Mouse (Mus musculus): ENCODE results near the gene Dusp16. TPM values are rescaled to one million over a fixed set of nuclear protein-coding genes. Genes with fewer than 3 reads are reported as not detected.
"Not testable (repeated sequence)": the region's sequence is repeated elsewhere in the genome, so short reads cannot be mapped to it uniquely, and the experiment has no call there.

Gene Dusp16
- polyA plus RNA-seq, 1 experiment from 2014 or later: 11.0 TPM

GRCm38 (mm10) chr6:134677504-134677903 lies 114.9 kb downstream of the Dusp16 start:
- H3K27ac ChIP-seq: no peak overlapping the region
- H3K9me3 ChIP-seq: no peaks in the 10 kb centered on the region
- WGBS: 76% methylated on average over 4 of the region's 4 CpGs
- no peak overlapping the region for H3K9ac ChIP-seq
- no peaks in the 10 kb centered on the region for H3K27me3 ChIP-seq (replicated peaks)
- H3K4me2 ChIP-seq (replicated peaks): no peak overlapping the region
- no peaks in the 10 kb centered on the region for H3K36me3 ChIP-seq
- H3K4me3 ChIP-seq: no peak overlapping the region
- ATAC-seq (ENCODE audit: low FRiP score, low read depth): no peak
- no peaks in the 10 kb centered on the region for H3K4me1 ChIP-seq

GRCm38 (mm10) chr6:134673712-134674111 lies 118.7 kb downstream of the Dusp16 start:
- 87% methylated on average over 8 of the region's 8 CpGs for WGBS
- H3K27me3 ChIP-seq (replicated peaks); ATAC-seq (ENCODE audit: low FRiP score, low read depth); H3K9me3 ChIP-seq; H3K36me3 ChIP-seq; H3K4me1 ChIP-seq; H3K4me3 ChIP-seq; H3K27ac ChIP-seq; H3K9ac ChIP-seq; H3K4me2 ChIP-seq (replicated peaks): not testable (repeated sequence)

- 0 out of 2 replicates have a peak, but pooled peaks cover 5% of the 10 kb centered on the region for H3K4me1 ChIP-seq
- H3K4me3 ChIP-seq: no peak overlapping the region
- H3K4me2 ChIP-seq (replicated peaks): no peak overlapping the region
- H3K27ac ChIP-seq: no peak overlapping the region
- no peak overlapping the region for H3K9ac ChIP-seq
- 66% methylated on average over 4 of the region's 4 CpGs for WGBS
- no peaks in the 10 kb centered on the region for H3K9me3 ChIP-seq
- no peaks in the 10 kb centered on the region for H3K36me3 ChIP-seq
- H3K27me3 ChIP-seq (replicated peaks): no peaks in the 10 kb centered on the region
- no peak for ATAC-seq (ENCODE audit: low FRiP score, low read depth)
These were observed 121.5 kb downstream of the Dusp16 start for GRCm38 (mm10) chr6:134670881-134671411.

- 0 out of 2 replicates have a peak, but pooled peaks cover 5% of the 10 kb centered on the region for H3K4me1 ChIP-seq
- H3K9me3 ChIP-seq: no peaks in the 10 kb centered on the region
- H3K27me3 ChIP-seq (replicated peaks): no peaks in the 10 kb centered on the region
- no peaks in the 10 kb centered on the region for H3K36me3 ChIP-seq
- ATAC-seq (ENCODE audit: low FRiP score, low read depth): no peak
- WGBS: 82% methylated on average over 6 of the region's 6 CpGs
- no peak overlapping the region for H3K4me2 ChIP-seq (replicated peaks)
- no peak overlapping the region for H3K27ac ChIP-seq
- no peak overlapping the region for H3K4me3 ChIP-seq
- no peak overlapping the region for H3K9ac ChIP-seq
These were observed 123.1 kb downstream of the Dusp16 start for GRCm38 (mm10) chr6:134669179-134669865.

GRCm38 (mm10) chr6:134668519-134668918 lies 123.9 kb downstream of the Dusp16 start:
- 70% methylated on average over 2 of the region's 2 CpGs for WGBS
- 0 out of 2 replicates have a peak, but pooled peaks cover 5% of the 10 kb centered on the region for H3K4me1 ChIP-seq
- no peak overlapping the region for H3K27ac ChIP-seq
- H3K9me3 ChIP-seq: no peaks in the 10 kb centered on the region
- no peak overlapping the region for H3K4me3 ChIP-seq
- no peak overlapping the region for H3K4me2 ChIP-seq (replicated peaks)
- ATAC-seq (ENCODE audit: low FRiP score, low read depth): no peak
- H3K36me3 ChIP-seq: no peaks in the 10 kb centered on the region
- H3K27me3 ChIP-seq (replicated peaks): no peaks in the 10 kb centered on the region
- H3K9ac ChIP-seq: no peak overlapping the region

- no peak overlapping the region for H3K27ac ChIP-seq
- WGBS: 89% methylated on average over 9 of the region's 9 CpGs
- ATAC-seq (ENCODE audit: low FRiP score, low read depth): no peak
- H3K9ac ChIP-seq: no peak overlapping the region
- H3K9me3 ChIP-seq: no peaks in the 10 kb centered on the region
- H3K4me1 ChIP-seq: no peaks in the 10 kb centered on the region
- H3K4me2 ChIP-seq (replicated peaks): no peak overlapping the region
- no peak overlapping the region for H3K4me3 ChIP-seq
- H3K27me3 ChIP-seq (replicated peaks): no peaks in the 10 kb centered on the region
- H3K36me3 ChIP-seq: no peaks in the 10 kb centered on the region
These were observed 126.6 kb downstream of the Dusp16 start for GRCm38 (mm10) chr6:134665817-134666216.

Other genes starting within 250 kb of the Dusp16 start
- 29.0 and 29.7 TPM in 2 replicates for gene Lrp6, start 225.7 kb downstream of the Dusp16 start, polyA plus RNA-seq (2016; fragmentation: Nextera tagmentation; extraction: Ambion mirVana)
- 1.2 TPM in 2 replicates for gene Mansc1, start 160.1 kb downstream of the Dusp16 start, polyA plus RNA-seq (2016; fragmentation: Nextera tagmentation; extraction: Ambion mirVana)
- 38.6 and 44.8 TPM in 2 replicates for gene Borcs5, start 153.1 kb downstream of the Dusp16 start, polyA plus RNA-seq (2016; fragmentation: Nextera tagmentation; extraction: Ambion mirVana)
- 2.8 and 3.1 TPM in 2 replicates for gene Crebl2, start 37.5 kb upstream of the Dusp16 start, polyA plus RNA-seq (2016; fragmentation: Nextera tagmentation; extraction: Ambion mirVana)
- gene Gpr19, start 106.0 kb upstream of the Dusp16 start, polyA plus RNA-seq (2016; fragmentation: Nextera tagmentation; extraction: Ambion mirVana): 33.2 and 35.7 TPM in 2 replicates
- gene Cdkn1b, start 127.8 kb upstream of the Dusp16 start, polyA plus RNA-seq (2016; fragmentation: Nextera tagmentation; extraction: Ambion mirVana): 21.0 and 24.8 TPM in 2 replicates
- 4.7 and 4.9 TPM in 2 replicates for gene Apold1, start 189.1 kb upstream of the Dusp16 start, polyA plus RNA-seq (2016; fragmentation: Nextera tagmentation; extraction: Ambion mirVana)
- 90.8 and 93.0 TPM in 2 replicates for gene Ddx47, start 219.0 kb upstream of the Dusp16 start, polyA plus RNA-seq (2016; fragmentation: Nextera tagmentation; extraction: Ambion mirVana)